Mouse (Mus musculus) liver, postnatal 0 days (tissue): ENCODE measurements around the gene Epha1.

Experiments used
- CTCF ChIP-seq: sonication (generic); IDR thresholded peaks from 2 replicates; pipeline ENCODE4 v1.5.1; 2016; ENCODE audit warnings: antibody characterized with exemption, low read depth
- EP300 ChIP-seq: IDR thresholded peaks from 2 replicates; pipeline ENCODE4 v1.6.1; 2016; ENCODE audit warnings: antibody characterized with exemption, low read depth, mild to moderate bottlenecking

DNA sequence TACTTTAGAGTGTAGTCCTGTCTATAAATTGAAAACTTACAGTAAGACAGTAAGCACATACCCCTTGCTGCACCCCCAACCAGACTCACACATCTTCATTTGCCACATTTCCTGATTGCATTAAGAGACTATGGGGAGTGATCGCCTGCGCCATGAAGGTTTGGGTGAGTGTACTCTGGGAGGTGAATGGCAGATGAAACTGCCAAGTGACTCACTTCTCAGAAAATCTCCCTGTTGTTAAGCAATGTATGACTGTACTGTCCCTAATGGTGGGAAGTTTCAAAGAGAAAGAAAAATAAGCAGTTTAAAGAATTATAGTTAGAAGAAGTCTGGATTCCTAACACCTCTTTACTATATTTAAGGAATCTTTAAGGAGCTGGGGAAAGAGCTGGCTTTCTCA lies 46.4 kb upstream of the Epha1 start:
- TF ChIP-seq CTCF: no peak
- TF ChIP-seq EP300: no peak
